Comparison of ENCODE assay signal across 8 mouse cellular contexts in the genomic region with DNA sequence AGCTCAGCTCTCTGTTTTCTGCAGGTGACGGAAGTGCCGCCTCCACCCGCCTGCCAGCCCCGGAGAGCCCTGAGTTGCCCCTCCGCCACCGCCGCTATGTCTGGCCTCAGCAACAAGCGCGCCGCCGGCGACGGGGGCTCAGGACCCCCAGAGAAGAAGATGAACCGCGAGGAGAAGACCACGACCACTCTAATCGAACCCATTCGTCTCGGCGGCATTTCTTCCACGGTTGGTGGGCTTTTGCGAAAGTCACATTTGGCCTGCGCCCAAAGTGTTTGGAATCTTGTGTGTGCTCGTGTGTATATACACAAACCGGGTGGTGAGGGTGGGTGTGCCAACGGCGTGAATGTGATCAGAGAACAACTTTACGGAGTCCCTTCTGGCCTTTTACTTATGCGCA. TPM values are rescaled to one million over a fixed set of nuclear protein-coding genes. Genes with fewer than 3 reads are reported as not detected.
DNase-seq lines count a peak whose midpoint lies in the region; ATAC-seq and TF ChIP-seq lines count a peak whose summit lies in the region.

No protein-coding gene starts in this region.

- no peak for TF ChIP-seq CTCF in layer of hippocampus, adult 2 months (conservative IDR thresholded peaks at IDR 0.05)
- TF ChIP-seq CTCF in hindbrain, postnatal 0 days (IDR thresholded peaks at IDR 0.05; ENCODE audit: low read depth): no peak

- no peak for ATAC-seq in hindbrain, postnatal 0 days
- no peak for ATAC-seq in midbrain, embryonic 16.5 days

- peak overlapping the region; percentile 86 for H3K9ac ChIP-seq in hindbrain, postnatal 0 days (replicated peaks; ENCODE audit: low read length)
- H3K9ac ChIP-seq in midbrain, embryonic 16.5 days (ENCODE audit: low read depth, low read length): peak overlapping the region; percentile 82

- DNase-seq in layer of hippocampus, adult 2 months (ENCODE audit: low spot score in 2 of 2): no peak
- DNase-seq in layer of hippocampus, adult 9-10 months (ENCODE audit: low spot score): no peak
- no peak for DNase-seq in hindbrain, postnatal 0 days (ENCODE audit: low spot score)
- no peak for DNase-seq in retina, postnatal 1 day
- DNase-seq in cerebellum, postnatal 10 days: no peak
- no peak for DNase-seq in urinary bladder, postnatal 4 days (ENCODE audit: low spot score in 2 of 2)

- H3K9me3 ChIP-seq in hindbrain, postnatal 0 days (ENCODE audit: low read length): no peaks in the 10 kb centered on the region
- no peaks in the 10 kb centered on the region for H3K9me3 ChIP-seq in midbrain, embryonic 16.5 days (replicated peaks; ENCODE audit: control insufficient read depth, low read length, poor library complexity, severe bottlenecking)

- WGBS in hindbrain, postnatal 0 days: 6% methylated on average over 29 of the region's 29 CpGs
- 5% methylated on average over 29 of the region's 29 CpGs for WGBS in midbrain, embryonic 16.5 days

- H3K27ac ChIP-seq in layer of hippocampus, adult 2 months: peak overlapping the region; percentile 93
- peak overlapping the region; percentile 65 for H3K27ac ChIP-seq in brown adipose tissue, adult 24 weeks (replicated peaks; ENCODE audit: low read depth, low read length)
- peak overlapping the region; percentile 74 for H3K27ac ChIP-seq in hindbrain, postnatal 0 days
- peak overlapping the region; percentile 72 for H3K27ac ChIP-seq in midbrain, embryonic 16.5 days (ENCODE audit: low read length)

- H3K4me3 ChIP-seq in layer of hippocampus, adult 2 months: peak overlapping the region; percentile 99
- H3K4me3 ChIP-seq in brown adipose tissue, adult 24 weeks (ENCODE audit: insufficient read depth, low read depth, low read length): peak overlapping the region; percentile 80
- peak overlapping the region; percentile 92 for H3K4me3 ChIP-seq in hindbrain, postnatal 0 days (ENCODE audit: low read length)
- H3K4me3 ChIP-seq in midbrain, embryonic 16.5 days (ENCODE audit: low read depth, low read length): peak overlapping the region; percentile 92

- H3K4me1 ChIP-seq in brown adipose tissue, adult 24 weeks (ENCODE audit: control insufficient read depth, insufficient read depth, insufficient read length, low read length): peaks cover 7% of the 10 kb centered on the region; the same call in 1 of the 2 replicates
- no peaks in the 10 kb centered on the region; the same call in 1 of the 2 replicates for H3K4me1 ChIP-seq in hindbrain, postnatal 0 days (ENCODE audit: insufficient read depth, low read length)
- H3K4me1 ChIP-seq in midbrain, embryonic 16.5 days (ENCODE audit: control insufficient read depth, insufficient read depth, low read length): peaks cover 16% of the 10 kb centered on the region

- H3K4me2 ChIP-seq in hindbrain, postnatal 0 days (ENCODE audit: low read depth, low read length): peak overlapping the region; percentile 89
- peak overlapping the region; percentile 96 for H3K4me2 ChIP-seq in midbrain, embryonic 16.5 days (ENCODE audit: low read length)

- peaks cover 46% of the 10 kb centered on the region for H3K36me3 ChIP-seq in hindbrain, postnatal 0 days (ENCODE audit: insufficient read depth, low read length)
- peaks cover 36% of the 10 kb centered on the region for H3K36me3 ChIP-seq in midbrain, embryonic 16.5 days (ENCODE audit: control insufficient read depth, insufficient read depth, low read length)

- no peaks in the 10 kb centered on the region for H3K27me3 ChIP-seq in hindbrain, postnatal 0 days (ENCODE audit: insufficient read depth, low read length)
- no peaks in the 10 kb centered on the region for H3K27me3 ChIP-seq in midbrain, embryonic 16.5 days (ENCODE audit: control insufficient read depth, insufficient read depth, low read depth, low read length)

RNA-seq across cellular contexts. Expression of gene Rnf40, which starts 0.3 kb away (rescaled TPM):
- 10 to 100 TPM; 69.5 to 72.8 TPM for total RNA-seq in layer of hippocampus, adult 2 months (2021)
- polyA plus RNA-seq in brown adipose tissue, adult 24 weeks (2012; ENCODE audit: insufficient read depth, insufficient read length, missing spikeins): 14.7 and 19.4 TPM in 2 replicates
- 33.6 and 34.6 TPM in 2 replicates for total RNA-seq in hindbrain, postnatal 0 days (2014; rRNA removed)
- 35.6 and 36.2 TPM in 2 replicates for polyA plus RNA-seq in hindbrain, postnatal 0 days (2015; fragmentation: Nextera tagmentation; extraction: Ambion mirVana)
- polyA plus RNA-seq in midbrain, embryonic 16.5 days (2015; fragmentation: Nextera tagmentation; extraction: Ambion mirVana): 50.3 and 56.7 TPM in 2 replicates

RNA-seq across cellular contexts. Expression of gene Ccdc189, which starts 0.5 kb away (rescaled TPM):
- total RNA-seq in layer of hippocampus, adult 2 months (2021): 10 to 100 TPM; 11.5 to 12.9 TPM
- polyA plus RNA-seq in brown adipose tissue, adult 24 weeks (2012; ENCODE audit: insufficient read depth, insufficient read length, missing spikeins): 4.5 and 6.0 TPM in 2 replicates
- 9.0 and 10.9 TPM in 2 replicates for total RNA-seq in hindbrain, postnatal 0 days (2014; rRNA removed)
- polyA plus RNA-seq in hindbrain, postnatal 0 days (2015; fragmentation: Nextera tagmentation; extraction: Ambion mirVana): 9.2 and 11.2 TPM in 2 replicates
- 10.2 and 11.9 TPM in 2 replicates for polyA plus RNA-seq in midbrain, embryonic 16.5 days (2015; fragmentation: Nextera tagmentation; extraction: Ambion mirVana)

RNA-seq across cellular contexts. Expression of gene Phkg2, which starts 15.8 kb away (rescaled TPM):
- 10 to 100 TPM; 80.4 to 84.2 TPM for total RNA-seq in layer of hippocampus, adult 2 months (2021)
- 15.9 and 17.1 TPM in 2 replicates for polyA plus RNA-seq in brown adipose tissue, adult 24 weeks (2012; ENCODE audit: insufficient read depth, insufficient read length, missing spikeins)
- total RNA-seq in hindbrain, postnatal 0 days (2014; rRNA removed): 63.1 and 71.4 TPM in 2 replicates
- 58.2 and 65.0 TPM in 2 replicates for polyA plus RNA-seq in hindbrain, postnatal 0 days (2015; fragmentation: Nextera tagmentation; extraction: Ambion mirVana)
- polyA plus RNA-seq in midbrain, embryonic 16.5 days (2015; fragmentation: Nextera tagmentation; extraction: Ambion mirVana): 59.4 and 62.5 TPM in 2 replicates

RNA-seq across cellular contexts. Expression of gene Zfp629, which starts 26.7 kb away (rescaled TPM):
- 10 to 100 TPM; 21.8 to 22.5 TPM for total RNA-seq in layer of hippocampus, adult 2 months (2021)
- 6.6 and 7.5 TPM in 2 replicates for polyA plus RNA-seq in brown adipose tissue, adult 24 weeks (2012; ENCODE audit: insufficient read depth, insufficient read length, missing spikeins)
- 36.2 and 40.0 TPM in 2 replicates for total RNA-seq in hindbrain, postnatal 0 days (2014; rRNA removed)
- 12.1 and 12.3 TPM in 2 replicates for polyA plus RNA-seq in hindbrain, postnatal 0 days (2015; fragmentation: Nextera tagmentation; extraction: Ambion mirVana)
- 18.3 and 22.4 TPM in 2 replicates for polyA plus RNA-seq in midbrain, embryonic 16.5 days (2015; fragmentation: Nextera tagmentation; extraction: Ambion mirVana)

RNA-seq across cellular contexts. Expression of gene Tmem265, which starts 27.7 kb away (rescaled TPM):
- not detected for total RNA-seq in layer of hippocampus, adult 2 months (2021)
- 2.0 TPM in 1 of 2 replicates, not detected in the other for polyA plus RNA-seq in brown adipose tissue, adult 24 weeks (2012; ENCODE audit: insufficient read depth, insufficient read length, missing spikeins)
- 5.7 and 20.5 TPM in 2 replicates for total RNA-seq in hindbrain, postnatal 0 days (2014; rRNA removed)
- 7.1 and 9.2 TPM in 2 replicates for polyA plus RNA-seq in hindbrain, postnatal 0 days (2015; fragmentation: Nextera tagmentation; extraction: Ambion mirVana)
- polyA plus RNA-seq in midbrain, embryonic 16.5 days (2015; fragmentation: Nextera tagmentation; extraction: Ambion mirVana): 8.5 and 9.4 TPM in 2 replicates
